Mouse (Mus musculus): ENCODE results near the gene Col4a3bp.
A peak's percentile ranks its signal among the peaks of the same experiment; 100 is the strongest.
"Not testable (repeated sequence)": the region's sequence is repeated elsewhere in the genome, so short reads cannot be mapped to it uniquely, and the experiment has no call there.

Gene Col4a3bp

DNA sequence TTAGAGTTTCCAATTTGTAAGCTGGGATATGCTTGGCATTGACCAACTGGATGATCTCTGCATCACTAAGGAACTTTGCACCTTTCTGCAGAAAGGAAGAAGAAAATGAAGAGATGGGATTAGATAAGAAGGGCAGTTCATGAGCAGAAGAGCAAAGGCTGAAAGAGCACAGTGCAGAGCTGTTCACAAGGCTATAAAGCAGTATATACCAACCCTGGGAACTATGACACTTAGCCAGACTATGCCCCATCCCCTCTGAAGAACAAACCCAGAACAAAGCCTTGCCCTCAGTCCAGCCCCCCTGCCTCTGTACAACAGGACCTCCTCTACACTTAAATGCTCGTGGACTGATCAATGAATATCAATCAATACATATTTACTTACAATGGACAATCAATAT, 114.3 kb downstream of the Col4a3bp start:
- no peak for DNase-seq

DNA sequence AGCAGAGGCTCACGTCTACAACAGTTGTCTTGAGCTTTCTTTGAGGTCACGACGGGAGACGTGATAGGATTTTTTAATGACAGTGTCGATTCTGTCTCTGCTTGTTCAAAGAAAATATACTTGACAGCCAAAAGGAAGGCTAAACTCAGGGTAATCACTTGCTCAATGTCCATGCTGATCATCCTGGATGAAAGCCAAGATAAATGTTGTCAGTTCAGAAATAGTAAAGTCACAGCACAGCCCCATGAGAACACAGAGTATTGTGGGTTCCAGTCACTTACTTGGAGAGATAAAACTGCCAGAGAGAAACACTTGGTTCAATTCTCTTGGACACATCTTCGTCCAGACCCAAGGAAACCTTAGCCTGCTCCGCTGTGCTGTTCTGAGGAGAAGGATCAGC, 116.5 kb downstream of the Col4a3bp start:
- no peak for DNase-seq

DNA sequence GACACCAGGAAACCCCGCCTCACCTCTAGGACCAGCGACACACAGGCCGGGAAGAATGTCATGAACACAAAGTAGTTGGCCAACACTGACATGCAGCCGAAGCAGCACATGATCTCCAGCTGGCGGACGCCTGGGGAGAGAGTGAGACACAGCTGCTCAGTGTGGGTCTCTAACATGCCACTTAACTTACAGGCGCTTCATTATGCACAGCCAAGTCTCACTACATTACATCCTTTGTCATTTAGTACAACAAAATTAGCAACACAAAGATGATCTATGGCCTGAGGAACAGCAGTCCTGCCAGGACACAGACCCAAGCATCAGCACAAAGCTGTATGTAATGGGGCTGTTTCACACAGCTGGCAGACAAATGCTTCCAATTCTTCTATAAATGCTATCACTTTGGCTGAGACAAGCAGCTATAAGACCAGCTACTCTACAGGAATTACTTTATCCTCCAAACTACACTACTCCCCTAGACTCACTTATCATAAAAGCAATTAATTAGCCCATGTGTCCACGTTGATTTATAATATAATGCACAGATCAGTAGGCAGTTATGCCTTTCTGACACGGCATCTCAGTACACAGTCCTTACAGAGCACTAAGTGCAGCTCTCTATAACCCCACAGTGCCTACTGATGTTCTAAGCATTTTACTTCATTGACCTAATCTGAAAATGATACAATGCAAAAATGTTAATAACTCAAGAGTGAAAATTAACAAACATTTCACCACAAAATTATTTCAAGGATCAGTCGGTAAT, 117.9 kb downstream of the Col4a3bp start:
- no peak for DNase-seq

DNA sequence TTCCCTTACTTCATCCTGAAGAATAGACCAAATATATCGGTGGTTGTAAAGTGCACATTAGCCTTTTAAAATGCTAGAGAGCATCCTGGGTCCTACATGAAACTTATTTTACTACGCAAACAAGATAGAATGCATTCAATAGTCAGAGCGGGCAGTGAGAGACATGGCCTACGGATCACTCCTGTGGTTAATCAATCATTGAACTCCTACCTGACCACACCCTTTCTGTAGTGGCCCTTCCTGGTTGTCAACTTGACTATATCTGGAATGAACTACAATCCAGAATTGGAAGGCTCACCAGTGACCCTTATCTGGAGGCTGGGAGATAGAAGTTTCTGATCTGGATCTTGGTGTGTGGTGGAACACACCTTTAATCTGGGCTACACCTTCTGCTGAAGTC, 120.7 kb downstream of the Col4a3bp start:
- DNase-seq: not testable (repeated sequence)

DNA sequence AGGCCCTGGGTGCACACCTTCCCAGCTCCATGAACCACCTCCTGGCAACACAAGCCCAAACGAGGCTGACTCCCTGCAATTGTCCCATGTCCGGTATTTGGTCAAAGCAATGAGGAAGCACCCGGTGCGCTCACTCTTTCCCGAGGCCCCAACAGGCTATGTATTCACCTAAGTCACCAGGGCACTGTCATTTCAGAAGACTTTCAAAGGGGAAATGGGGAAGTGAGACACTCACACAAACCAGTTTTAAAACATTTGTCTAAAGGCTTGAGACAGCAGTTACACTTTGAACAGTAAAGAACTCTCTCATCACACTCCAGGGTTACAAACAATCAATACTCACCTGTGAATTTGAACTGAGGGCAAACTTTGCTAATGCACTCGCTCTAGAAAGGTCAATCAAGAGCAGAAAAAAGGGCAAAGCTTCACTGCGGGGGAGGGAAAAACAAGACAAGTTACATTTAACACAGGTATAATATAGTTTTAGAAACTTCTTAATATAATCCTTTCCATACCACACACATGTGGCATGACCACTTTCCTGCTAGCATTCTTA, 122.1 kb downstream of the Col4a3bp start:
- no peak for DNase-seq

DNA sequence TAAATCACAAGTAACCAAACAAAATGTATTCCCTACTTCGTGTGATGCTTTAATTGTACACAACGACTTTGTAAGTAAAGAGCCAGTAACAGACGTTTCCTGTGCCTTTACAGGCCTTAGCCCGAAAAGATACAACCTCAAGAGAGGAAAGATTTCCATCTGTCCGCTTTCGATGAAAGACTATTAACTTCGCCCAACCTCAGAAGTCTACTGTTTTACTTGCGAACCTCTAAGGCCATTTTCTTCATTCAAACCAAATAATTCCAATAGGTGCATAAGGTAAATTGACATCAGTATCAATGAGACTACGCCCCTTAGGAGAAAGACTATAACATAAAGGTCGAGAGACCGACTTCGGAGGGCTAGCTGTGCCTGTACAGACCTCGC, 127.6 kb downstream of the Col4a3bp start:
- DNase-seq: no peak

DNA sequence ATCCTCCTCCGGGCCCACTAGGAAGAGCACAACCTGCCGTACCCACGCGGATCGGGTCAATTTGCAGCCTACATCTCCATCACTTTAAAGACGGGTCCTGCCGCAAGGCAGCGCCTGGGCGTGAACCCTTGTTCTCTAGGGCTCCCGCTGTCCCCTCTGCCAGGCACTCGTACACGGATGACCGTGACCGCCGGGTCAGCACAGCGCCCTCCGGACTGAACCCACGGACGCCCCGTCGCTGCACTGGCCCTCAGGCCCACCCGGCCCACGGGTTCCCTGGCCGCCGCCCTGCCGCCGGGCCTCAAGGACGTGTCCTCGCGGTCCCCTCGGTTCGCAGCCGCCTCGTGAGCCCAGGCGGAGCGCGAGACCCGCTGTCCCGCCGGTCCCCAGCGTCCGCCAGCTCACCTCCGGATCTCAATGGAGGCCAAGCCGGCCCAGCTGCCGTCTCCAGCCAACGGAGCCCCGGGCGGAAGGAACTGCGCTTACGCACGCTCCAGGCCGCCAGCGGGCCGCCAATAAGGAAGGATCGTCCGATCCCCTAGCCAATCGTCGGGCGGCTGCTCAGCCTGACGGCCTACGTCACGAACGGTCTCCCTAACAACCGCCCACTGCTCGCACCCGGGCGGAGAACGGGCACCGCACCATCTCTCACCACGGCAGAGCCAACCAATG, 128.1 kb downstream of the Col4a3bp start, which contains the start of gene Hmgcr:
Gene Hmgcr (minus strand): TSS at position 531 of the 672 bp plus-strand sequence.
- peak; percentile 98 for DNase-seq

DNA sequence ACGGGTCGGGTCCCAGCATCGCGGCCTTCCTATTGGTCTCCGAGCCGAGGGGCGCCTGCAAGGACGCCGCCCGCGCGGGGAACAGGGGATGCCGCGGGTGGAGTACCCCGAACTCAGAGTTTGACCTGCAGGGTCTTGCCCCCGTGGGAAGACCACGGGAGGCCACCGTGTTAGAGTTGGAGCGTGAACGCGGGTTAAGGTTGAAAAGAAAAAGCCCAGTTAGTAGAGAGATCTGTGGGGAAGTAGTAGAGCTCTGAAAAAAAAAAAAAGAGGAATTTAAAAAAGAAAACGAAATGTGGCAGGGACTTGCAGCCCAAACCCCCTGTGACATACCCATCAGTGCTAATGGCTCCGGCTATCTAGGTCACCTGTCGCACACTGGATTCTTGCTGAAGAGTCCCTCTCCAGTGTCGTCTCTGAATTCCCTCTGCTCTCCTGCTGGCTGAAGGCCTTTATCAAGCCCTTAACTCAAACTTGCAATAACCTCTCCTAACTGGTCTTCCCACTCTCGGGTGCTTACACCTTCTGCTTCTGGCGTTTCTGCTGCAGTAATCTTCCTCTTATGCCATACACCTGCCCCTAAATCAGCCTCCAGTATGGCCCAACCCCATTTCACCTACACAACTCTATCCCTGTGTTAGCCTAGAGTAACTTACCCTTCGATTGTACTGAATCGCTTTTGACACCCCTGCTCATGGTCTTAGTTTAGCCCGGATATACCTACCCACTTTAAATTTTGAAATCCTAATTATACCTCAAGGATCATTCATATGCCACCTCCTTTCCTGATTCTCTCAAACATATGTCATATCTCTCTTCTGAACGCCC, 128.9 kb downstream of the Col4a3bp start:
- DNase-seq: no peak

DNA sequence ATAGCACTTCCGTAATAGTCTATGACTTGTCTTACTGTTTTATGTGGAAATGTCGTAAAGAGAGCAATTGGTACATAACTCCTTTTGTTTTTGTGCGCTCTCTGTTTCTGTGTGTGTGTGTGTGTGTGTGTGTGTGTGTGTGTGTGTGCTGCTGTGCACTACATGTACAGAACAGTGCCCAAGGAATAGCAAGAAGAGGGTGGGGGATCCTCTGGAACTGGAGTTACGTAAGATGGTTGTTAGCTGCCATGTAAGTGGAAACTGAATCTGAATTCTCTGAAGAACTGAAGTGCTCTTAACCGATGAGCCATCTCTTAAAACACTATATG, 129.5 kb downstream of the Col4a3bp start:
- DNase-seq: no peak

DNA sequence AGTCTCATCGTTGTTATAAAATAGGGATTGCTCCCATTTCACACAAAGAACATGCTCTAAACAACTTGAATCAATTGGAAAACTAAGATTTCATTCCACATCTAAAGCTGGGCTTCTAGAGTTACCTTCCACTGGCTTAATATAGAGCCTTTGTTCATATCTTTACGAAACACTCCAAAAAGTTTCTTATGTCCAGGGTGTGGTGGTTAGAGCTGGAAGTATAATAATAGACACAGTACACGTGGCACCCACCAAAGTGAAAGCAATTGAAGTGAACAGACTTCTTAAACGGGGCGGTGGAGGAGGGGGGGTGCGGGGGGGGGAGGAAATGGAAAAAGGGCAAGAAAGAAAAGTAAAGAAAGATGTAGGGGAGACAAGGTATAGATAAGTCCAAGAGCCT, 129.9 kb downstream of the Col4a3bp start:
- DNase-seq: no peak

DNA sequence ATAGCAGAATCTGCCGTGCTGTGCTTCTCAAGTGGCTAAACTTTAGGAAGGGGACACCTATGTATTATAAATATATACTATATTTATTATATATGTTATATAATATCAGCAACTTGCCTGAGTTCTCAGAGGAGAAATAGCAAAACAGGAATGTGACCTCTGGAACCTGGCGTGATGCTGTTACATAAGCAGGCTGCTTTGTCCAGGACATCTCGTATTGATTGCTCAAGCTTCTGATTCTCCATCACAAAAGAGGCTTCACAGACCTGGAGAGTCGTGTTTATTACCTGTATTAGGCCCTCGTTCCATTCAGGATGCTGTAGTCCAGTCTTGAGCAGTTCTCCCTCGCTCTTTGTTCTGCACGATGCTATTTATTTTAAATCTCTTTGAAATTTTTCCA, 131.4 kb downstream of the Col4a3bp start:
- DNase-seq: no peak

DNA sequence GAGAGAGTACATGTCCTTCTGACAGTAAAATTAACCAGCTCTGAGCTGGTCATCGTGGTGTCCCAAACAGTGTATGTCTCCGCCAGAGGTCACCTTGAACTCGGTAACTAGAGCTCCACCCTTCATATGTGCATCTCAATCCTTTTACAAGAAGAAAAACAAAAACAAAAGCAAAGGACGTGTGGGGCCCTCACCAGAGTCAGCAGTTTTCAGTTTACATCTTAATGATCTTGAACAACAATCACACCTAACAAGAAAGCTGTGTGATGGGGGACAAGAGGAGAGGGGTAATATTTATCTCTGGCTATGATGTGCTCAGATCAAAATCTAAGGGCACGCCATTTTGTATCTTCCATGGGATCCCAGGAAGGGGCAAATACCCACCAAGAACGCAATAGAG, 133.3 kb downstream of the Col4a3bp start:
- DNase-seq: no peak

DNA sequence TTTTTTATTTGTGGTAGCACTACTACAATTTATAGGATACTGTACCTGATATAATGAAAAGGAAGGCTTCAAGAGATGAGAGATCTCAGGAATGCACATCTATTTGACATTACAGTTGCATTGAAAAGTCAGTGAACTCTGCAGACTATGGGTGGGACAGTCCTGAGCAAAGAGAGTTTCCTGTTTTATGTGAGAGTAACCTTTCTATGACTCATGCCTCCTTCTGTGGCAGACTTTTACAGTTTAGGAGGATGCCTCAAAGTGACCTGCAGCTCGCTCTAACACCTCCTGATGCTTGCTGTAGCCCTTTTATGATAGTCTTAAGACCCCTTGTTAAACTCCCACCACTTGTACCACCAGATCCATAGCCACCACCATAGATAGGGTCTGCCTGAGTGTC, 134.7 kb downstream of the Col4a3bp start:
- DNase-seq: no peak

DNA sequence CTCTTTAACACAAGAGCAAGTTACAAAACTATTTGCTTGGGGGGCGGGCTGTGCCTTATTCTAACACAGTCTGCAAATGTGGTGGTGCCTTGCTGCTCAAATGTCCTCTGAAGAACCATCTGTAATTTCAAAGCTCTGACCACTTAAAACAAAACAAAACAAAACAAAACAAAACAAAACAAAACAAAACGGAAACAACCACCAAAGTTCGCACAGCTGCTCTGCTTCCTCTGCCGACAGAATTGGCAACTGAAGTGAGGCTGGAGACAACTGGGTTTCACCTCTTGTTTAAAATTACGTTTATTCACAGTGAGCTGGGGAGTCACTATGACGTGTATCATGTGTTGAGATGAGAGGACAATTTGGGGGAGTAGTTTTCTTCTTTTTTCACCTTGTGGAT, 136.2 kb downstream of the Col4a3bp start:
- DNase-seq: no peak

DNA sequence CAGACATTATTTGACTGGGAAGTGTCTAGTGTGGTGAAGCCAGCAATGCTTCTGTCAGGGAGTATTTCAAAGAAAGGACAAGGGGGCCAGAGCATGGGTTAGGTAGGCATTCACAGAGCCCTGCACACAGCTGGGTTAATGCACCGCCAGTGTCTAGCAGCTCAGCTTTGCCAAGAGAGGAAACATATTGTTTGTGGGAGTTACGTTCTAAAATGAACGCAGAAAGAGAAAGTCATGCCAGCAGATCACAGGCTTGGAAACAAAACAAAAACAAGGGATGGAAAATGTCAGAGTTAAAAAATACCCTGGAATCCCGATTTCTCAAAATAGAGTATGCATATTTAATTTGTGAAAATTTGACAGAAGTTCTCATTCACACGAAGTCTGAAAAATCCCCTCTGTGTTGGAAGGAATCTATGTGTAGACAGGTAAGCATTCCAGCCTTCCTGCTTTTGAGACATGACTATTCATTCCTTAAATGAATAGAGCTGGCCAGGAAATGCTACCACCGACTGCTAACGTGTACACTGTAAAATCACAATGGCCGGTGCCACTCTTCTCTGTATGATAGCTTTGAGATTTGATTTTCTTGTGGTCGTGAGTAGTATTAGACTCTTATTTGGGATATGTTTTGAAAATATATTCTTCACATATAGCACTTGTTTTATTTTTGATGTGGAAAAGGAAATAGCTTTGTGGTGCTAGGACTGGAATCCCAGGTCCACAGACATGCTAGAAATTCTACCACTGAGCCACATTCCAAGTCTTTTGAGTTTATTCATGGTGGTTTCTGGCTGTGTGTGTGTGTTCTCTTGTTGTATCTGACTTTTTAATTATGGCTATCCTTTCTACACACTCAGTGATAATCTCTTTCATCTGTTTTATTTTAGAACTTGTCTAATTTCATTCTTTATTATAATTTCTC, 138.0 kb downstream of the Col4a3bp start:
- DNase-seq: no peak

DNA sequence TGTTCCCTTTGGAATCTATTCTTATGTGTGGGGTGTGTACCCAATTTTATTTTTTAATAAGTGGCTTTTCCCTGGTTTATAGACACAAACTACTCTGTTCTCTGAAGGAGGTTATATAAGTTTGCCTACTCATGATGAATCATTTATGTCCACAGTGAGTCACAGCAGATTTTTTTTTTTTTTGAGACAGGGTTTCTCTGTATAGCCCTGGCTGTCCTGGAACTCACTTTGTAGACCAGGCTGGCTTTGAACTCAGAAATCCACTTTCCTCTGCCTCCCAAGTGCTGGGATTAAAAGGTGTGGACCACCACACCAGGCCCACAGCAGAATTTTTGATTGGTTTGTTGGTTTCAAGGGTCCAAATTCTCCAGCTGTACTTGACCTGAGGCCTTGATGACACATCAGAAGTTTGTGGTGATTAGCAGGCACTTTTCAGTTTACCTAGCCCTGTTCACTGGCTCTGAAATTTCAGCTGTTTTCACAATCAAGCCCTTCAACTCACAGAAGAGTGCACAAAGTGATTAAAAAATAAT, 138.7 kb downstream of the Col4a3bp start:
- no peak for DNase-seq

DNA sequence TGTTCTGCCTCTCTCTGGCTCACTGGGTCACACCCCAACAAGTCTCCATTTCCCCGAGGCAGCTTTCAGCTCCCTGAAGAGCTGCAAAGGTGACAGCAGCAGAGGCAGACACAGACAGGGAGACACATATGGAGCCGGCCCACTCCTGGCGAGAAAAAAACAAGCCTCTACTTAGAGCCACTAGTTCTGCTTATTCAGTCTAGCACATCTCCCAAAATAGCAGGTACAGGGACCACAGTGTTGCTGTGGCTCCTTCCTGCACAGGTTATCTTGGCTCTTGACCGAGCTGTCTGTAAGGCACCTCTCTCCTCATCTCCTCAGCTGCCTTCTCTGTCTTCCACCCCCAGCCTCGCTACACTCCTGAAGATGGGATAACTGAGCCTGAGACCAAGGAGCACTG, 142.4 kb downstream of the Col4a3bp start:
- no peak for DNase-seq

DNA sequence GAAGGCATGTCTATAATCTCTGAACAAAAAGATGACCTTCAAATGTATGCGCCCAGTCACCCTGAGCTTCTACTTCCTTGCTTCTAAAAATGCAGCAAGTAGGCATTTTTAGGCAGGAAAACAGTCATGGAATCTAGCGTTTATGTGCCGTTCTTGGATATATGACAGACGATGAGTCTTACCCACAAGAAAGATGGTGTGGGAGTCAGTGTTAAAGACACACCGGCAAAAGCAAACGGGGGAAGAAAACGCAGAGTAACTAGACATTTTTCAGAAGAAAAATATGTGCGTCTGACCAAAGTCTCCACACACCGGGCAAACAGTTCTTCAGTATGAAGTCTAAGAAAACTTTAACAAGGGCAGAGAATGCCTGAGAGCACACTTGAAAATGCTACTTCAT, 144.8 kb downstream of the Col4a3bp start:
- DNase-seq: no peak

All from cerebellum, postnatal 25 days (tissue).